Mouse (Mus musculus) gastrocnemius, adult 8-10 months (tissue): ENCODE measurements around the gene Mpv17. TPM values are rescaled to one million over a fixed set of nuclear protein-coding genes. Genes with fewer than 3 reads are reported as not detected.

ENCODE experiments used
- DNase-seq, 2 experiments: peaks; one replicate each; pipeline ENCODE4 v3.0.0; 2022; ENCODE audit warnings: low spot score in 2 of 2
- total RNA-seq, 4 experiments: library from RNA; stranded (reverse); gene quantifications; 2 replicates each; pipeline ENCODE4 v1.2.4; 2022

Gene Mpv17
- total RNA-seq: 10 to 100 TPM; 19.2 to 26.8 (median 22.7) TPM

GRCm38 (mm10) chr5:31154152-31154553 is at the start of gene Mpv17:
TSS of gene Mpv17 (minus strand) at chr5:31154251.
- peak; percentile 65 to 81 for DNase-seq

- DNase-seq: no peak
Measured at GRCm38 (mm10) chr5:31202933-31203332, 48.9 kb upstream of the Mpv17 start.

- peak; percentile 93 to 95 for DNase-seq
Measured at GRCm38 (mm10) chr5:31201742-31202590, 47.9 kb upstream of the Mpv17 start, which contains the start of gene Zfp513. TSS of gene Zfp513 (minus strand) at chr5:31202303.

DNA sequence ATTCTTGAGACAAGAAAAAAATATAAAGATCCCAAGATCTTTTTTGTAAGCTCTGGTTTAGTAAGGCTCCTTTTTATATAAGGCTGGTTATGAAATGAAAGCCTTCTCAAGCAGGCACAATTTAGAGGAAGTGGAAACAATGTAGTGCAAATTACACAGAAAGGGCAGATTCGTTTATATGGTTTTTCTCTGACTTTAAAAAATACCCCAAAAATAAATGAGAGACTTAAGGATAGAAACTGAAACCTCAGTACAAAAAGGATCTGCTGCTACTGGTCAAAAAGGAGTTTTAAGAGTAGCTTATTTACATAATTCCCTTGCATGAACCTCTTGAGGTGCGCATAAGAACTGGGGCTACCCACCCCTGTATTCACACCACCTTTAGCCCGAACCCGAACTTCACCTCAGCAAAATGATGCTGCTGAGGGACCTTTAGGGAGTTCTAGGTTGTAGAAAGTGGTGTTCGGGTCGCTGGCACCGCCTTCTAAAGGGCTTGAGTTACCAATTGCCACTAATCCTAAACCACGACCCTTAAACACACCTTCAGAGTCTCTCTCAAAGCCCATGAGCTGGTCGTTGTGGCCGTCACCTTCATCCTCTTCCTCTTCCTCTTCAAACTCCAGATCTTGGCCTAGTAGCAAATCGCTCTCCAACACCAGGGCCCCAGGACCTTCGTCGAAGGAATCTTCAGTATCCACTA is 47.1 kb upstream of the Mpv17 start:
- no peak for DNase-seq

GRCm38 (mm10) chr5:31200327-31200768 is 46.3 kb upstream of the Mpv17 start:
- DNase-seq: no peak

DNA sequence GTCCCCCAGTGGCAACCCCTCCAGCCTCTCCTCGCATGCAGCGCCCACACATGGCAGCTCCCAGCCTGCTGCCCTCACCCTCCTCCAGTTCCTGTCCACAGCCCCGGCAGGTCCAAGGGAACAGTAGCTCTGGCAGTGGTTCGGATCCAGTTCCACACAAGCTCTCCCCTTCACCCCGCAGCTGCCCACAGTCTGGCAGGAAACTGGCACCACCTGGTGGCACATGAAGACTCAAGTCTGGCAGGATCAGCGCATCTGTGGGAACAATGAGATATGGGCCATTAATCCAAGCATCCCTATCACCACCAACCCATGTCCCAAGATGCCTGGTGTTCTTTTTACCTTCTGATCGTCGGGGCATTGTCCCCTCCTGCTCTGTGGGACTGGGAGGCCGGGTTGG is 45.8 kb upstream of the Mpv17 start:
- DNase-seq: no peak

DNA sequence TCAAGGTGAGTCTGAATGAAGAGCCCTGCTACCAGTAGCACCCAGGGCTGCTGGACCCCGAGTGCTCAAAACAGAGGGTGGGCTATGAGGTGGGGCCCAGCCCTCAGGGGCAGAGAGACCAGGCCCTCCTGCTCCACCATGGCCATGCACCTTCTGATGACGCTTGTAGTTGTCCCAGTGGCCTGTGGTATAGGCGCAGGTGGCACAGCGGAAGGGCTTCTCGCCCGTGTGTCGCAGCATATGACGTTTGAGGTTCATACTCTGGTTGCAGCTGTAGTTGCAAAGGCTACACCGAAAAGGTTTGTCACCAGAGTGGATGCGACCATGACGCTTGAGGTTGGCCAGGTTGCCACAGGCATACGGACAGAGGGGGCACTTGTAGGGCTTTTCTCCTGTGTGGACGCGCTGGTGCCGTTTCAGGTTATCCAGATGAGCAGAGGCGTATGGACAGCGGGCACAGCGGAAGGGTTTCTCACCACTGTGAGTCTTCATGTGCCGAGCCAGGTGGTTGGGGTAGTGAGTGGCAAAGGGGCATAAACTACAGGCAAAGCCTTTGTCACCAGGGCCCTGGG is 45.4 kb upstream of the Mpv17 start:
- DNase-seq: no peak

DNA sequence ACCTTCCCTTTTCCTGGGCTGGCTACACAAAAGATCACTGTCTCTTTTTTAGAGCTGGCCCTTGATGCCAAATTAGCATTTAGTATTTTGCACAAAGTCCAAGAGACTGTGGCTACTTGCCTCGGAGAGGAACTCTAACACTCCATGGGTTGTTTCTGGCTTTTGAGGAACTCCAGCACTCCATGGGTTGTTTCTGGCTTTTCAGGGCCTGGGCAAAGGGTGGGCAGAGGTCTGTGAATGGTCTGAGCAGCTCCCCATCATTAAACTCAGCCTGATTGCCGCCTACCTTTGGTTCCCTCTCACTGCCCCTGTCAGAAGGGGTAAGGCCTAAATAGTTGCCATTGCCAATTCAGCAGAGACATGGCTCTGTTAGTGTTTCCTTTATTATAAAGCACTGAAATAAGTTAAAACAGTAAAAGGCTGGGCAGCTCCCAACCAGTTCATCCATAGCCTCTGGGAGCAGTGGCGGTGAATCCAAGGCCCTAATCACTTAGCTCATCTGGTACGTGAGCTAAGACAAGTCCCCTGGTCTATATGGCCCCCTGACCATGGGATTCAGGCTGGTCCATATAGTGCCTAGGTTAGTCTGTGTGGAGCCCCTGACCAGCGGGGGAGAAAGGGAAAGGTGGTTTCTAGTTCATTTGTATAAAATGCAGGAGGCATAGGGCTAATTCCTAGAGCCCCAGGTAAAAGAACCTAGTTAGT is 44.7 kb upstream of the Mpv17 start:
- DNase-seq: no peak

- no peak for DNase-seq
Measured at GRCm38 (mm10) chr5:31198170-31198569, 44.1 kb upstream of the Mpv17 start.

- no peak for DNase-seq
Measured at GRCm38 (mm10) chr5:31197072-31197471, 43.0 kb upstream of the Mpv17 start.

- no peak for DNase-seq
Measured at GRCm38 (mm10) chr5:31196207-31196606, 42.2 kb upstream of the Mpv17 start.

GRCm38 (mm10) chr5:31195671-31196070 is 41.6 kb upstream of the Mpv17 start:
- no peak for DNase-seq

- no peak for DNase-seq
Measured at GRCm38 (mm10) chr5:31194486-31195485, 40.7 kb upstream of the Mpv17 start.

DNA sequence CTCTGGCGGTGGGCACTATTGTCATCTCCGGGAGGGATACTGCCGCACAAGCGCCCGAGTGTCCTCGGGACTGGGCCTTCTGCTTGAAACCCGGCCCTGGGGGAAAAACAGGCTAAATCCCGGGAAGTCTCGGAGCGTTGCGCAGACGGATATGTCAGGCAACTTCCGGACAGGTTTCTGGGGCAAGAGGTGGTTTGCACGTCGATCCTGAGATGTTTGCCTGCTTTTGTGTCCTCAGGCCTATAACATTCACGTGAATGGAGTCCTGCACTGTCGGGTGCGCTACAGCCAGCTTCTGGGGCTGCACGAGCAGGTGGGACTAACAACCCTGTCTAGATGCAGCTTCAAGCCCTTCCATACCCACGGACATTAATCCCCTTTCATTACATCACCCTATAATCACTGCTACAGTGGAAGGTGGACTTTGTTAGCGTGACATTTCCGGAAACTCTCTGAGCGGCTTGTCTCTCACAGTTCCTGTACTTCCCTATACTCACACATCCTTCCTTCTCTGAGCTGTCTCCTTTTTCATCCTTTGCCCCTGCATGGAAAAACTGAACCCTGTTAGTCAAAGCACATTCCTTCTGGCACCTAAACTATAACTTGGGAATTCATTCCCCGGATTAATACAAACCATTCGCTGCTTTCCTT is 39.7 kb upstream of the Mpv17 start:
- no peak for DNase-seq

DNA sequence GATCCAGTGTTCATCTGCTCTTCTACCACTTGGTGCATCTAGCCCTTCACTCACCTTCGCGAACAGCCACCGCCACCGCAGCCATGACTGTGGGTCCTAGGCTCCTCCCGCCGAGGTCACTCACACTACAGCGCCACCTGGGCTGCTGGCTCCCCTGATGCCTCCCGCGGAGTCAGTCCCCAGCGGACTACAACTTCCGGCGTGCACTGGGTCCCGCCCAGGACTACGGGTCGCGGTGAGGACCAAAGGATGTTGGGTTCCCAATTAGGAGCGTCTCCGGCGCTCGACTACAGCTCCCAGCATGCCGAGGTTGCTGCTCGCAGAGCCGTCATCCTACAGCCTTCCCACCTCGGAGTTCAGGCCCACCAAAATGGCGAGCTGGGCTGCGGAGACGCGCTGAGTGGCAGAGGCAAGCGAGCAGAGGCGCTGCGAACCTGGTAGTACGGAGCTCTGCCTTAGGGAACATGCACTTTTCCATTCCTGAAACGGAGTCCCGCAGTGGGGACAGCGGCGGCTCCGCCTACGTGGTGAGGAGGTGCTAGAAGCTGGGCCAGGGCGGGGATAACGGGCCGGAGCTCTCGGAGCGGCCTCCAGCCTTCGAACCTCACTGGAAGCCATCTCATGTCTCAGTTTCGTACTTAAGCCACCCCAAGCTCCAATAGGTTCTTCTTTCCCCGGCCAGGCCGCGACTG is 39.0 kb upstream of the Mpv17 start, which contains the start of the genes Snx17 and Eif2b4:
Gene Snx17, plus strand, starts transcription at position 289 of the 692 bp plus-strand sequence.
Gene Eif2b4, minus strand, starts transcription at position 492 of the 692 bp plus-strand sequence.
- peak; percentile 97 for DNase-seq

GRCm38 (mm10) chr5:31192045-31192938 is 38.2 kb upstream of the Mpv17 start:
- no peak for DNase-seq

GRCm38 (mm10) chr5:31190201-31190600 is 36.1 kb upstream of the Mpv17 start:
- DNase-seq: no peak
